Mouse (Mus musculus) lung, embryonic 14.5 days (tissue): ENCODE measurements around the gene Cnpy1. TPM values are rescaled to one million over a fixed set of nuclear protein-coding genes. Genes with fewer than 3 reads are reported as not detected.

ENCODE experiments used
- ATAC-seq: fragments of 200-750 bp; cut with Nextera tagmentation; 2 replicates; pipeline ENCODE4 v1.8.0; 2017; ENCODE audit warnings: mild to moderate bottlenecking, moderate TSS enrichment, moderate library complexity; ENCODE audit not compliant: insufficient read depth
- DNase-seq: peaks from one replicate; pipeline ENCODE4 v3.0.0-alpha.2; 2015
- H3K27ac ChIP-seq: fragments of 300-500 bp; sonication (generic); 2 replicates; pipeline ENCODE4 v1.5.1; 2014; ENCODE audit warnings: low read depth, mild to moderate bottlenecking, moderate library complexity
- H3K27me3 ChIP-seq: fragments of 300-500 bp; sonication (generic); 2 replicates; pipeline ENCODE4 v1.6.1; 2014; ENCODE audit warnings: low read length, control low read depth; ENCODE audit not compliant: insufficient read depth
- H3K36me3 ChIP-seq: fragments of 300-500 bp; sonication (generic); 2 replicates; pipeline ENCODE4 v1.6.1; 2014; ENCODE audit warnings: control low read depth; ENCODE audit not compliant: insufficient read depth
- H3K4me1 ChIP-seq: fragments of 300-500 bp; sonication (generic); 2 replicates; pipeline ENCODE4 v1.6.1; 2014; ENCODE audit warnings: antibody characterized with exemption, control low read depth; ENCODE audit not compliant: insufficient read depth
- H3K4me2 ChIP-seq: fragments of 300-500 bp; sonication (generic); 2 replicates; pipeline ENCODE4 v1.6.1; 2014; ENCODE audit warnings: mild to moderate bottlenecking
- H3K4me3 ChIP-seq: fragments of 300-500 bp; sonication (generic); 2 replicates; pipeline ENCODE4 v1.5.1; 2014; ENCODE audit warnings: low read depth, low read length
- H3K9ac ChIP-seq: fragments of 300-500 bp; sonication (generic); 2 replicates; pipeline ENCODE4 v1.6.1; 2014
- H3K9me3 ChIP-seq: fragments of 300-500 bp; sonication (generic); 2 replicates; pipeline ENCODE4 v1.6.1; 2016; ENCODE audit warnings: low read depth, low read length, control low read depth
- CTCF ChIP-seq: IDR thresholded peaks from 2 replicates; pipeline ENCODE4 v1.5.1; 2016; ENCODE audit warnings: antibody characterized with exemption, low read depth
- WGBS: fragments of 180-500 bp; shearing (Covaris S2); extraction: QIAGEN DNeasy Blood & Tissue Kit; methylation state at CpG from one replicate; pipeline ENCODE4 v1.1.7; 2014; 5-methylcytosine and 5-hydroxymethylcytosine counted together
- polyA plus RNA-seq: library from polyadenylated mRNA; unstranded; fragments of >200 nt; fragmentation: Nextera tagmentation; extraction: Ambion mirVana; gene quantifications from 2 replicates; pipeline ENCODE4 v1.2.1, GENCODE M21; 2014

The Cnpy1 gene
- polyA plus RNA-seq, 1 experiment from 2014 or later: 0.49 TPM

- no peaks in the 10 kb centered on the region for H3K36me3 ChIP-seq
- no peak overlapping the region for H3K27ac ChIP-seq
- H3K4me2 ChIP-seq: no peak overlapping the region
- no peak overlapping the region for H3K9ac ChIP-seq
- WGBS: 74% methylated on average over 4 of the region's 4 CpGs
- no peaks in the 10 kb centered on the region for H3K9me3 ChIP-seq
- no peak overlapping the region for H3K4me3 ChIP-seq
- no peaks in the 10 kb centered on the region for H3K27me3 ChIP-seq
- no peaks in the 10 kb centered on the region for H3K4me1 ChIP-seq
- no peak for TF ChIP-seq CTCF
- no peak for DNase-seq
- ATAC-seq: no peak
These were observed 4.2 kb downstream of the Cnpy1 start for GRCm38 (mm10) chr5:28241423-28241822.

- Histone ChIP-seq H3K9ac (no peak overlapping the region), H3K4me1 (no peaks in the 10 kb centered on the region), H3K36me3 (no peaks in the 10 kb centered on the region), H3K4me2 (no peak overlapping the region), H3K4me3 (no peak overlapping the region), H3K27ac (no peak overlapping the region), H3K9me3 (no peaks in the 10 kb centered on the region), H3K27me3 (no peaks in the 10 kb centered on the region)
- 75% methylated on average over 5 of the region's 5 CpGs for WGBS
- ATAC-seq (no peak), DNase-seq (no peak)
- TF ChIP-seq CTCF: no peak
These were observed 5.8 kb downstream of the Cnpy1 start for GRCm38 (mm10) chr5:28239829-28240228.

- ATAC-seq (no peak), DNase-seq (no peak)
- H3K9ac ChIP-seq: no peak overlapping the region
- no peak overlapping the region for H3K4me3 ChIP-seq
- H3K4me1 ChIP-seq: no peaks in the 10 kb centered on the region
- no peak overlapping the region for H3K4me2 ChIP-seq
- no peaks in the 10 kb centered on the region for H3K9me3 ChIP-seq
- no peaks in the 10 kb centered on the region for H3K36me3 ChIP-seq
- 68% methylated on average over 5 of the region's 5 CpGs for WGBS
- no peak overlapping the region for H3K27ac ChIP-seq
- H3K27me3 ChIP-seq: no peaks in the 10 kb centered on the region
- TF ChIP-seq CTCF: no peak
These were observed 6.7 kb downstream of the Cnpy1 start for GRCm38 (mm10) chr5:28238876-28239275.

GRCm38 (mm10) chr5:28238152-28238551 is 7.5 kb downstream of the Cnpy1 start:
- DNase-seq (peak; percentile 30), ATAC-seq (no peak)
- Histone ChIP-seq H3K4me1 (no peaks in the 10 kb centered on the region), H3K27me3 (no peaks in the 10 kb centered on the region), H3K9ac (no peak overlapping the region), H3K36me3 (no peaks in the 10 kb centered on the region), H3K27ac (no peak overlapping the region), H3K4me3 (no peak overlapping the region), H3K4me2 (no peak overlapping the region), H3K9me3 (no peaks in the 10 kb centered on the region)
- WGBS: 19% methylated on average over 4 of the region's 4 CpGs
- TF ChIP-seq CTCF: peak; percentile 51

- no peak for ATAC-seq
- Histone ChIP-seq H3K4me3 (no peak overlapping the region), H3K4me1 (no peaks in the 10 kb centered on the region), H3K27me3 (no peaks in the 10 kb centered on the region), H3K36me3 (no peaks in the 10 kb centered on the region), H3K4me2 (no peak overlapping the region), H3K9ac (no peak overlapping the region), H3K9me3 (no peaks in the 10 kb centered on the region), H3K27ac (no peak overlapping the region)
- DNase-seq: no peak
- 73% methylated on average over 2 of the region's 2 CpGs for WGBS
- no peak for TF ChIP-seq CTCF
These were observed 7.9 kb downstream of the Cnpy1 start for GRCm38 (mm10) chr5:28237715-28238114.

- H3K27ac ChIP-seq: no peak overlapping the region
- 46% methylated on average over 4 of the region's 4 CpGs for WGBS
- TF ChIP-seq CTCF: no peak
- ATAC-seq (no peak), DNase-seq (peak; percentile 5)
- no peaks in the 10 kb centered on the region for H3K4me1 ChIP-seq
- H3K9ac ChIP-seq: no peak overlapping the region
- no peaks in the 10 kb centered on the region for H3K9me3 ChIP-seq
- no peak overlapping the region for H3K4me3 ChIP-seq
- no peak overlapping the region for H3K4me2 ChIP-seq
- H3K27me3 ChIP-seq: no peaks in the 10 kb centered on the region
- H3K36me3 ChIP-seq: no peaks in the 10 kb centered on the region
These were observed 8.6 kb downstream of the Cnpy1 start for GRCm38 (mm10) chr5:28237055-28237454.

- 22% methylated on average over 6 of the region's 6 CpGs for WGBS
- no peak overlapping the region for H3K27ac ChIP-seq
- H3K4me2 ChIP-seq: no peak overlapping the region
- no peaks in the 10 kb centered on the region for H3K27me3 ChIP-seq
- no peak for TF ChIP-seq CTCF
- H3K9me3 ChIP-seq: no peaks in the 10 kb centered on the region
- DNase-seq: peak; percentile 12
- H3K9ac ChIP-seq: no peak overlapping the region
- no peaks in the 10 kb centered on the region for H3K36me3 ChIP-seq
- no peak for ATAC-seq
- no peak overlapping the region for H3K4me3 ChIP-seq
- no peaks in the 10 kb centered on the region for H3K4me1 ChIP-seq
These were observed 9.5 kb downstream of the Cnpy1 start for GRCm38 (mm10) chr5:28236098-28236497.

DNA sequence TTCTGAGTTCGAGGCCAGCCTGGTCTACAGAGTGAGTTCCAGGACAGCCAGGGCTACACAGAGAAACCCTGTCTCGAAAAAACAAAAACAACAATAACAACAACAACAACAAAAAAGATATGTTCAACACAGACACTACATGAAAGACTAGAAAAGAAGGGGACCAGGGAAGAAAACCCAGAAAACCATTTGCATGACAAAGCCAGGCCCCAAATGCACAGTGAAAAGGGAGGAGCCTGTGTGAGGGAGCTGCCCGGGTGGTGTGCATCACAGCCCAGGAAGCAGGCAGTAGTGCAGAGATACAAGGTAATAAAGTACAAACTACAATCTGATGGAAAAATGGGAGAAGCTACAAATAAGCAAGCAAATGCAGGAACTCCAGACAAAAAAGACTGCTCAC is 13.5 kb downstream of the Cnpy1 start:
- H3K36me3 ChIP-seq: no peaks in the 10 kb centered on the region
- 63% methylated on average over 3 of the region's 3 CpGs for WGBS

More for the DNA sequence above, 13.5 kb downstream of the Cnpy1 start:
- Histone ChIP-seq H3K9ac (no peak overlapping the region), H3K27me3 (no peaks in the 10 kb centered on the region), H3K4me3 (no peak overlapping the region), H3K4me2 (no peak overlapping the region), H3K9me3 (no peaks in the 10 kb centered on the region), H3K27ac (no peak overlapping the region), H3K4me1 (no peaks in the 10 kb centered on the region)
- DNase-seq (no peak), ATAC-seq (no peak)
- no peak for TF ChIP-seq CTCF
